Mouse (Mus musculus): ENCODE data around the gene Opcml.
A peak's percentile ranks its signal among the peaks of the same experiment; 100 is the strongest.

Gene Opcml

GRCm38 (mm10) chr9:28535006-28535405 is 744.4 kb downstream of the Opcml start:
- no peaks in the 10 kb centered on the region for H3K36me3 ChIP-seq (ENCODE audit: insufficient read depth, low read length)
- no peaks in the 10 kb centered on the region for H3K9me3 ChIP-seq (ENCODE audit: low read length)
- TF ChIP-seq NANOG (IDR thresholded peaks at IDR 0.05; ENCODE audit: borderline replicate concordance, low read length) (peak; percentile 43; the same call in 1 of the 2 replicates), POU5F1 (IDR thresholded peaks at IDR 0.05; ENCODE audit: borderline replicate concordance, low read length) (no peak)
- no peak overlapping the region for H3K4me3 ChIP-seq (replicated peaks; ENCODE audit: low read length)
- peaks cover 25% of the 10 kb centered on the region for H3K4me1 ChIP-seq (replicated peaks; ENCODE audit: low read depth, low read length)
- peaks cover 3% of the 10 kb centered on the region; the same call in 1 of the 2 replicates for H3K27me3 ChIP-seq (ENCODE audit: insufficient read depth, low read length)

GRCm38 (mm10) chr9:28536637-28537036 is 746.1 kb downstream of the Opcml start:
- no peak for TF ChIP-seq POU5F1 (IDR thresholded peaks at IDR 0.05; ENCODE audit: borderline replicate concordance, low read length)
- TF ChIP-seq CTCF (conservative IDR thresholded peaks at IDR 0.05; ENCODE audit: low read length): no peak
- TF ChIP-seq NANOG (IDR thresholded peaks at IDR 0.05; ENCODE audit: borderline replicate concordance, low read length): no peak
- Histone ChIP-seq H3K27me3 (ENCODE audit: insufficient read depth, low read length) (peaks cover 3% of the 10 kb centered on the region; the same call in 1 of the 2 replicates), H3K36me3 (ENCODE audit: insufficient read depth, low read length) (no peaks in the 10 kb centered on the region), H3K9me3 (ENCODE audit: low read length) (no peaks in the 10 kb centered on the region), H3K4me1 (replicated peaks; ENCODE audit: low read depth, low read length) (peaks cover 18% of the 10 kb centered on the region), H3K4me3 (replicated peaks; ENCODE audit: low read length) (no peak overlapping the region)

GRCm38 (mm10) chr9:28548189-28548588 is 757.6 kb downstream of the Opcml start:
- Histone ChIP-seq H3K4me3 (replicated peaks; ENCODE audit: low read length) (no peak overlapping the region), H3K27me3 (ENCODE audit: insufficient read depth, low read length) (no peaks in the 10 kb centered on the region), H3K4me1 (replicated peaks; ENCODE audit: low read depth, low read length) (peaks cover 37% of the 10 kb centered on the region), H3K9me3 (ENCODE audit: low read length) (no peaks in the 10 kb centered on the region), H3K36me3 (ENCODE audit: insufficient read depth, low read length) (no peaks in the 10 kb centered on the region)
- no peak for TF ChIP-seq CTCF (conservative IDR thresholded peaks at IDR 0.05; ENCODE audit: low read length)
- no peak for TF ChIP-seq NANOG (IDR thresholded peaks at IDR 0.05; ENCODE audit: borderline replicate concordance, low read length)
- no peak for TF ChIP-seq POU5F1 (IDR thresholded peaks at IDR 0.05; ENCODE audit: borderline replicate concordance, low read length)

GRCm38 (mm10) chr9:28552387-28553182 is 762.0 kb downstream of the Opcml start:
- peaks cover 50% of the 10 kb centered on the region for H3K4me1 ChIP-seq (replicated peaks; ENCODE audit: low read depth, low read length)
- no peaks in the 10 kb centered on the region for H3K9me3 ChIP-seq (ENCODE audit: low read length)
- no peaks in the 10 kb centered on the region for H3K36me3 ChIP-seq (ENCODE audit: insufficient read depth, low read length)
- no peak for TF ChIP-seq CTCF (conservative IDR thresholded peaks at IDR 0.05; ENCODE audit: low read length)
- peak; percentile 38; the same call in 1 of the 2 replicates for TF ChIP-seq NANOG (IDR thresholded peaks at IDR 0.05; ENCODE audit: borderline replicate concordance, low read length)
- H3K27me3 ChIP-seq (ENCODE audit: insufficient read depth, low read length): no peaks in the 10 kb centered on the region
- no peak overlapping the region for H3K4me3 ChIP-seq (replicated peaks; ENCODE audit: low read length)

GRCm38 (mm10) chr9:28558628-28559027 is 768.1 kb downstream of the Opcml start:
- Histone ChIP-seq H3K4me1 (replicated peaks; ENCODE audit: low read depth, low read length) (peaks cover 8% of the 10 kb centered on the region), H3K36me3 (ENCODE audit: insufficient read depth, low read length) (no peaks in the 10 kb centered on the region), H3K4me3 (replicated peaks; ENCODE audit: low read length) (no peak overlapping the region), H3K9me3 (ENCODE audit: low read length) (no peaks in the 10 kb centered on the region), H3K27me3 (ENCODE audit: insufficient read depth, low read length) (no peaks in the 10 kb centered on the region)
- TF ChIP-seq CTCF (conservative IDR thresholded peaks at IDR 0.05; ENCODE audit: low read length) (no peak), NANOG (IDR thresholded peaks at IDR 0.05; ENCODE audit: borderline replicate concordance, low read length) (no peak), POU5F1 (IDR thresholded peaks at IDR 0.05; ENCODE audit: borderline replicate concordance, low read length) (no peak)

- Histone ChIP-seq H3K4me3 (replicated peaks; ENCODE audit: low read length) (no peak overlapping the region), H3K4me1 (replicated peaks; ENCODE audit: low read depth, low read length) (no peaks in the 10 kb centered on the region), H3K36me3 (ENCODE audit: insufficient read depth, low read length) (no peaks in the 10 kb centered on the region), H3K9me3 (ENCODE audit: low read length) (no peaks in the 10 kb centered on the region), H3K27me3 (ENCODE audit: insufficient read depth, low read length) (no peaks in the 10 kb centered on the region)
- TF ChIP-seq POU5F1 (IDR thresholded peaks at IDR 0.05; ENCODE audit: borderline replicate concordance, low read length) (no peak), CTCF (conservative IDR thresholded peaks at IDR 0.05; ENCODE audit: low read length) (no peak), NANOG (IDR thresholded peaks at IDR 0.05; ENCODE audit: borderline replicate concordance, low read length) (no peak)
Measured at GRCm38 (mm10) chr9:28561761-28562160, 771.2 kb downstream of the Opcml start.

- Histone ChIP-seq H3K4me3 (replicated peaks; ENCODE audit: low read length) (no peak overlapping the region), H3K27me3 (ENCODE audit: insufficient read depth, low read length) (no peaks in the 10 kb centered on the region), H3K9me3 (ENCODE audit: low read length) (no peaks in the 10 kb centered on the region), H3K36me3 (ENCODE audit: insufficient read depth, low read length) (no peaks in the 10 kb centered on the region), H3K4me1 (replicated peaks; ENCODE audit: low read depth, low read length) (no peaks in the 10 kb centered on the region)
- TF ChIP-seq POU5F1 (IDR thresholded peaks at IDR 0.05; ENCODE audit: borderline replicate concordance, low read length) (no peak), CTCF (conservative IDR thresholded peaks at IDR 0.05; ENCODE audit: low read length) (no peak), NANOG (IDR thresholded peaks at IDR 0.05; ENCODE audit: borderline replicate concordance, low read length) (no peak)
Measured at GRCm38 (mm10) chr9:28563066-28563683, 772.6 kb downstream of the Opcml start.

- Histone ChIP-seq H3K4me3 (replicated peaks; ENCODE audit: low read length) (no peak overlapping the region), H3K4me1 (replicated peaks; ENCODE audit: low read depth, low read length) (peaks cover 16% of the 10 kb centered on the region), H3K27me3 (ENCODE audit: insufficient read depth, low read length) (no peaks in the 10 kb centered on the region), H3K9me3 (ENCODE audit: low read length) (no peaks in the 10 kb centered on the region), H3K36me3 (ENCODE audit: insufficient read depth, low read length) (no peaks in the 10 kb centered on the region)
- TF ChIP-seq NANOG (IDR thresholded peaks at IDR 0.05; ENCODE audit: borderline replicate concordance, low read length) (no peak), CTCF (conservative IDR thresholded peaks at IDR 0.05; ENCODE audit: low read length) (no peak), POU5F1 (IDR thresholded peaks at IDR 0.05; ENCODE audit: borderline replicate concordance, low read length) (no peak)
Measured at GRCm38 (mm10) chr9:28569041-28569522, 778.5 kb downstream of the Opcml start.
